Mouse (Mus musculus) hematopoietic multipotent progenitor cell, adult 10-12 weeks (in vitro differentiated cells): ENCODE data around the gene Camsap1. TPM values are rescaled to one million over a fixed set of nuclear protein-coding genes. Genes with fewer than 3 reads are reported as not detected.

Experiments
- polyA plus RNA-seq: library from polyadenylated mRNA; stranded (reverse); fragments of >175 nt; gene quantifications from 2 replicates; pipeline ENCODE4 v1.2.3, GENCODE M21; 2012; ENCODE audit warnings: low replicate concordance

Camsap1 gene
- polyA plus RNA-seq = 5.1 and 6.0 TPM in 2 replicates

GRCm38 (mm10) chr2:25983159-25983907 lies at the start of gene Camsap1:
Camsap1 (minus strand) TSS chr2:25983282.

GRCm38 (mm10) chr2:26021561-26022257 lies 38.6 kb upstream of the Camsap1 start, which contains the start of gene Ubac1:
Ubac1 (minus strand) TSS chr2:26021747.

Other genes starting within 250 kb of the Camsap1 start
- not detected in 2 replicates for gene Obp2b, start 246.3 kb downstream of the Camsap1 start, polyA plus RNA-seq
- not detected in 2 replicates for gene Lcn3, start 217.7 kb downstream of the Camsap1 start, polyA plus RNA-seq
- not detected in 2 replicates for gene Lcn11, start 206.3 kb downstream of the Camsap1 start, polyA plus RNA-seq
- not detected in 2 replicates for gene Gm13539, start 201.0 kb downstream of the Camsap1 start, polyA plus RNA-seq
- not detected in 2 replicates for gene Glt6d1, start 167.4 kb downstream of the Camsap1 start, polyA plus RNA-seq
- gene Lcn9, start 160.1 kb downstream of the Camsap1 start, polyA plus RNA-seq = not detected in 2 replicates
- not detected in 2 replicates for gene Sohlh1, start 136.0 kb downstream of the Camsap1 start, polyA plus RNA-seq
- not detected in 2 replicates for gene Kcnt1, start 119.5 kb downstream of the Camsap1 start, polyA plus RNA-seq
- 50.6 and 120 TPM in 2 replicates for gene Ubac1, start 38.5 kb upstream of the Camsap1 start, polyA plus RNA-seq
- gene Nacc2, start 139.9 kb upstream of the Camsap1 start, polyA plus RNA-seq = 11.9 and 23.0 TPM in 2 replicates
- not detected in 2 replicates for gene Lhx3, start 225.0 kb upstream of the Camsap1 start, polyA plus RNA-seq